Mouse (Mus musculus) megakaryocyte, embryonic 14.5 days (primary cell): Measurements from ENCODE around the gene Gm4491.

Experiments used
- FLI1 ChIP-seq: IDR thresholded peaks from 2 replicates; pipeline ENCODE4 v1.6.1; 2012; ENCODE audit warnings: low read length, inconsistent platforms, mixed read lengths
- GATA1 ChIP-seq: IDR thresholded peaks from 3 replicates; pipeline ENCODE4 v1.6.1; 2012; ENCODE audit warnings: mixed read lengths, low read length, inconsistent platforms, borderline replicate concordance

DNA sequence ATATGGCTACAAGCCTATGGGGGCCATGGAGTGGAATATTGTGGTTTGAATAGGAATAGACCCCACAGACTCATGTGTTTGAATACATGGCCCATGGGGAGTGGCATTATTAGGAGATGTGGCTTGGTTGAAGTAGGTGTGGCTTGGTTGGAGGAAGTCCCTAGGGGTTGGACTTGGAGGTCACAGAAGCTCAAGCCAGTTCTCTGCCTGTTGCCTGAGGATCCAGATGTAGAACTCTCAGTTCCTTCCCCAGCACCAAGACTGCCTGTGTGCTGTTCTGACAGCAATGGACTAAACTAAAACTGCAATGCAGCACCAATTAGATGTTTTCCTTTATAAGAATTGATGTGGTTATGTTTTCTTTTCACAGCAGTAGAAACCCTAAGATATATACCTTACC, 49.6 kb downstream of the Gm4491 start:
- TF ChIP-seq GATA1: no peak
- TF ChIP-seq FLI1: no peak
